Mouse (Mus musculus) embryonic fibroblast, embryonic 13.5 days (primary cell): Measurements from ENCODE around the gene Poldip2.

ENCODE experiments used
- CTCF ChIP-seq: IDR thresholded peaks from 2 replicates; pipeline ENCODE4 v1.5.1; 2011; ENCODE audit warnings: mild to moderate bottlenecking, control low read depth, low read length, moderate library complexity, borderline replicate concordance; ENCODE audit not compliant: insufficient read depth
- POLR2A ChIP-seq: IDR thresholded peaks from 2 replicates; pipeline ENCODE4 v1.6.1; 2011; ENCODE audit warnings: low read depth, mild to moderate bottlenecking, control low read depth, low read length, moderate library complexity

- TF ChIP-seq POLR2A (no peak), CTCF (no peak)
These were observed 44.1 kb upstream of the Poldip2 start for GRCm38 (mm10) chr11:78467932-78468331.
